Mouse (Mus musculus) embryonic stem cell, embryonic (primary cell): Measurements from ENCODE around the gene Cnksr3.

Source experiments
- CTCF ChIA-PET, 4 experiments: fragments of 300-600 bp in 2 of 4; fragments of 350-600 bp in 2 of 4; sonication (Branson Sonifier 250); formaldehyde crosslinking; loops; one replicate each; lab custom pipeline; 2022; ENCODE audit warnings: inconsistent platforms in 2 of 4; lab: Charles Lee
- POLR2A ChIA-PET, 4 experiments: fragments of 300-600 bp in 2 of 4; fragments of 350-600 bp in 2 of 4; sonication (Branson Sonifier 250); formaldehyde crosslinking; loops; one replicate each; lab custom pipeline; 2022; ENCODE audit warnings: antibody characterized with exemption in 4 of 4, inconsistent platforms in 1 of 4; lab: Charles Lee

Cnksr3 gene

GRCm38 (mm10) chr10:7124993-7125392 is 87.0 kb downstream of the Cnksr3 start:
- ChIA-PET CTCF (interaction anchor here in 1 of 4 experiments (0.6 to 2.0 kb wide), 3 partner anchors 14 to 1089 kb away, joined by 3 to 4 read pairs (median 3); no protein-coding TSS in a partner anchor), POLR2A (interaction anchor here in 2 of 4 experiments (0.6 to 1.0 kb wide), 2 partner anchors 79 to 86 kb away, joined by 3 to 5 read pairs; no protein-coding TSS in a partner anchor)

- CTCF ChIA-PET = no interaction called here
- POLR2A ChIA-PET = no interaction called here
Measured at GRCm38 (mm10) chr10:7122294-7122693, 89.7 kb downstream of the Cnksr3 start.

GRCm38 (mm10) chr10:7120206-7120605 is 91.8 kb downstream of the Cnksr3 start:
- ChIA-PET POLR2A (no interaction called here), CTCF (no interaction called here)

GRCm38 (mm10) chr10:7118258-7119077 is 93.6 kb downstream of the Cnksr3 start:
- CTCF ChIA-PET = no interaction called here
- POLR2A ChIA-PET = no interaction called here

- CTCF ChIA-PET = no interaction called here
- POLR2A ChIA-PET = no interaction called here
Measured at GRCm38 (mm10) chr10:7117785-7118184, 94.3 kb downstream of the Cnksr3 start.

GRCm38 (mm10) chr10:7114796-7115195 is 97.2 kb downstream of the Cnksr3 start:
- ChIA-PET CTCF (no interaction called here), POLR2A (no interaction called here)

- CTCF ChIA-PET = no interaction called here
- POLR2A ChIA-PET = no interaction called here
Measured at GRCm38 (mm10) chr10:7113747-7114146, 98.3 kb downstream of the Cnksr3 start.

- ChIA-PET CTCF (no interaction called here), POLR2A (no interaction called here)
Measured at GRCm38 (mm10) chr10:7113144-7113543, 98.9 kb downstream of the Cnksr3 start.

- POLR2A ChIA-PET = interaction anchor here in 1 of 4 experiments (1.0 kb wide), 1 partner anchor 56 kb away, joined by 6 read pairs; no protein-coding TSS in a partner anchor
- CTCF ChIA-PET = interaction anchor here in 3 of 4 experiments (0.5 to 1.8 kb wide), 6 partner anchors 12 to 1262 kb away, joined by 3 to 8 read pairs (median 4); no protein-coding TSS in a partner anchor
Measured at GRCm38 (mm10) chr10:7111462-7112000, 100.5 kb downstream of the Cnksr3 start.

- POLR2A ChIA-PET = no interaction called here
Measured at GRCm38 (mm10) chr10:7103872-7104271, 108.2 kb downstream of the Cnksr3 start.

GRCm38 (mm10) chr10:7077971-7078370 is 134.1 kb downstream of the Cnksr3 start:
- ChIA-PET POLR2A (no interaction called here), CTCF (no interaction called here)

More at GRCm38 (mm10) chr10:7103872-7104271, 108.2 kb downstream of the Cnksr3 start:
- CTCF ChIA-PET = no interaction called here

GRCm38 (mm10) chr10:7077389-7077808 is 134.6 kb downstream of the Cnksr3 start:
- ChIA-PET CTCF (no interaction called here), POLR2A (no interaction called here)

GRCm38 (mm10) chr10:7076662-7077211 is 135.3 kb downstream of the Cnksr3 start:
- ChIA-PET CTCF (interaction anchor here in 2 of 4 experiments (0.6 to 1.6 kb wide), 3 partner anchors 20 to 190 kb away, joined by 3 to 4 read pairs (median 3); no protein-coding TSS in a partner anchor), POLR2A (interaction anchor here in 1 of 4 experiments (0.6 to 0.7 kb wide), 2 partner anchors 750 to 1201 kb away, joined by 4 read pairs; no protein-coding TSS in a partner anchor)

GRCm38 (mm10) chr10:7076201-7076600 is 135.8 kb downstream of the Cnksr3 start:
- POLR2A ChIA-PET = interaction anchor here in 1 of 4 experiments (0.6 to 0.7 kb wide), 2 partner anchors 751 to 1201 kb away, joined by 4 read pairs; no protein-coding TSS in a partner anchor

GRCm38 (mm10) chr10:7075661-7076060 is 136.4 kb downstream of the Cnksr3 start:
- CTCF ChIA-PET = interaction anchor here in 2 of 4 experiments (0.5 to 1.6 kb wide), 4 partner anchors 43 to 711 kb away, joined by 3 to 7 read pairs (median 3); no protein-coding TSS in a partner anchor

More at GRCm38 (mm10) chr10:7076201-7076600, 135.8 kb downstream of the Cnksr3 start:
- CTCF ChIA-PET = interaction anchor here in 3 of 4 experiments (0.5 to 1.6 kb wide), 6 partner anchors 20 to 712 kb away, joined by 3 to 7 read pairs (median 3); no protein-coding TSS in a partner anchor

GRCm38 (mm10) chr10:7074231-7074630 is 137.8 kb downstream of the Cnksr3 start:
- ChIA-PET POLR2A (no interaction called here), CTCF (no interaction called here)

More at GRCm38 (mm10) chr10:7075661-7076060, 136.4 kb downstream of the Cnksr3 start:
- POLR2A ChIA-PET = interaction anchor here in 1 of 4 experiments (0.7 kb wide), 1 partner anchor 1200 kb away, joined by 4 read pairs; no protein-coding TSS in a partner anchor

- POLR2A ChIA-PET = interaction anchor here in 1 of 4 experiments (0.7 kb wide), 1 partner anchor 653 kb away, joined by 4 read pairs; no protein-coding TSS in a partner anchor
- CTCF ChIA-PET = interaction anchor here in 1 of 4 experiments (0.7 kb wide), 1 partner anchor 423 kb away, joined by 5 read pairs; no protein-coding TSS in a partner anchor
Measured at GRCm38 (mm10) chr10:7070924-7071323, 141.1 kb downstream of the Cnksr3 start.

- ChIA-PET POLR2A (interaction anchor here in 1 of 4 experiments (0.5 to 0.7 kb wide), 2 partner anchors 537 to 653 kb away, joined by 4 to 5 read pairs; no protein-coding TSS in a partner anchor), CTCF (interaction anchor here in 2 of 4 experiments (0.6 kb wide), 2 partner anchors 136 to 258 kb away, joined by 3 read pairs; no protein-coding TSS in a partner anchor)
Measured at GRCm38 (mm10) chr10:7070100-7070835, 141.8 kb downstream of the Cnksr3 start.
